Mouse (Mus musculus): Measurements from ENCODE around the gene Mtcl1.

The Mtcl1 gene

GRCm38 (mm10) chr17:66449460-66450341, at the start of gene Mtcl1:
Gene Mtcl1 (minus strand): TSS chr17:66449750.
- no peak for DNase-seq (ENCODE audit: low spot score in 2 of 2)

- no peak for DNase-seq (ENCODE audit: low spot score in 2 of 2)
Observed at GRCm38 (mm10) chr17:66498598-66498997, 49.0 kb upstream of the Mtcl1 start.

GRCm38 (mm10) chr17:66496589-66496988, 47.0 kb upstream of the Mtcl1 start:
- DNase-seq (ENCODE audit: low spot score in 2 of 2): no peak

- DNase-seq (ENCODE audit: low spot score in 2 of 2): peak in 1 of 2 experiments; percentile 10
Observed at GRCm38 (mm10) chr17:66490022-66490601, 40.6 kb upstream of the Mtcl1 start.

GRCm38 (mm10) chr17:66486576-66486975, 37.0 kb upstream of the Mtcl1 start:
- DNase-seq (ENCODE audit: low spot score in 2 of 2): no peak

GRCm38 (mm10) chr17:66485742-66486141, 36.2 kb upstream of the Mtcl1 start:
- DNase-seq (ENCODE audit: low spot score in 2 of 2): peak; percentile 12 to 25

GRCm38 (mm10) chr17:66484965-66485364, 35.4 kb upstream of the Mtcl1 start:
- DNase-seq (ENCODE audit: low spot score in 2 of 2): no peak

GRCm38 (mm10) chr17:66483651-66484454, 34.3 kb upstream of the Mtcl1 start:
- no peak for DNase-seq (ENCODE audit: low spot score in 2 of 2)

- no peak for DNase-seq (ENCODE audit: low spot score in 2 of 2)
Observed at GRCm38 (mm10) chr17:66481295-66481694, 31.7 kb upstream of the Mtcl1 start.

- no peak for DNase-seq (ENCODE audit: low spot score in 2 of 2)
Observed at GRCm38 (mm10) chr17:66480491-66481278, 31.1 kb upstream of the Mtcl1 start.

GRCm38 (mm10) chr17:66479813-66480490, 30.4 kb upstream of the Mtcl1 start:
- no peak for DNase-seq (ENCODE audit: low spot score in 2 of 2)

GRCm38 (mm10) chr17:66479311-66479710, 29.8 kb upstream of the Mtcl1 start:
- no peak for DNase-seq (ENCODE audit: low spot score in 2 of 2)

GRCm38 (mm10) chr17:66473205-66473604, 23.7 kb upstream of the Mtcl1 start:
- no peak for DNase-seq (ENCODE audit: low spot score in 2 of 2)

- no peak for DNase-seq (ENCODE audit: low spot score in 2 of 2)
Observed at GRCm38 (mm10) chr17:66471775-66472174, 22.2 kb upstream of the Mtcl1 start.

- no peak for DNase-seq (ENCODE audit: low spot score in 2 of 2)
Observed at GRCm38 (mm10) chr17:66471252-66471651, 21.7 kb upstream of the Mtcl1 start.

- no peak for DNase-seq (ENCODE audit: low spot score in 2 of 2)
Observed at GRCm38 (mm10) chr17:66470020-66470419, 20.5 kb upstream of the Mtcl1 start.

GRCm38 (mm10) chr17:66457278-66457677, 7.7 kb upstream of the Mtcl1 start:
- DNase-seq (ENCODE audit: low spot score in 2 of 2): no peak

- DNase-seq (ENCODE audit: low spot score in 2 of 2): peak in 1 of 2 experiments; percentile 38
Observed at GRCm38 (mm10) chr17:66451143-66451542, 1.6 kb upstream of the Mtcl1 start.

- DNase-seq (ENCODE audit: low spot score in 2 of 2): no peak
Observed at GRCm38 (mm10) chr17:66450526-66451070, 1.0 kb upstream of the Mtcl1 start.
